Mouse (Mus musculus): ENCODE measurements at regions not wholly inside any gene's neighbourhood (a gene's known extent, or its start where the extent isn't known, plus 50 kb on each side); places are given as distances from the start of the nearest gene placed in this dataset.

- no peak for TF ChIP-seq CTCF (IDR thresholded peaks at IDR 0.05; ENCODE audit: low read depth, low read length)
- no peak for TF ChIP-seq POLR2A (IDR thresholded peaks at IDR 0.05; ENCODE audit: borderline replicate concordance, low read depth, low read length)
Observed at GRCm38 (mm10) chr7:83474471-83474870, 110.3 kb upstream of the Tmc3 start.

All from bone marrow macrophage, adult 2 months (primary cell).